Mouse (Mus musculus) intestine, postnatal 0 days (tissue): ENCODE results near the gene Itga5. TPM values are rescaled to one million over a fixed set of nuclear protein-coding genes. Genes with fewer than 3 reads are reported as not detected.

ENCODE experiments used
- ATAC-seq: fragments of 200-750 bp; cut with Nextera tagmentation; 2 replicates; pipeline ENCODE4 v1.8.0; 2017; ENCODE audit warnings: mild to moderate bottlenecking, moderate TSS enrichment, moderate library complexity
- H3K27ac ChIP-seq: fragments of 300-500 bp; sonication (generic); 2 replicates; pipeline ENCODE4 v1.5.1; 2014; ENCODE audit warnings: mild to moderate bottlenecking, low read depth, low read length, moderate library complexity
- H3K27me3 ChIP-seq: fragments of 300-500 bp; sonication (generic); replicated peaks from 2 replicates; pipeline ENCODE4 v1.6.1; 2014; ENCODE audit warnings: low read length, mixed read lengths; ENCODE audit not compliant: control insufficient read depth, insufficient read depth
- H3K36me3 ChIP-seq: fragments of 300-500 bp; sonication (generic); 2 replicates; pipeline ENCODE4 v1.6.1; 2014; ENCODE audit warnings: mild to moderate bottlenecking, moderate library complexity; ENCODE audit not compliant: control insufficient read depth, insufficient read depth
- H3K4me1 ChIP-seq: fragments of 300-500 bp; sonication (generic); replicated peaks from 2 replicates; pipeline ENCODE4 v1.6.1; 2014; ENCODE audit warnings: antibody characterized with exemption, low read length, mixed read lengths; ENCODE audit not compliant: control insufficient read depth, insufficient read depth
- H3K4me2 ChIP-seq: fragments of 300-500 bp; sonication (generic); replicated peaks from 2 replicates; pipeline ENCODE4 v1.6.1; 2014; ENCODE audit warnings: low read depth, mild to moderate bottlenecking, moderate library complexity
- H3K4me3 ChIP-seq: fragments of 300-500 bp; sonication (generic); 2 replicates; pipeline ENCODE4 v1.5.1; 2014; ENCODE audit warnings: low read depth, low read length
- H3K9ac ChIP-seq: fragments of 300-500 bp; sonication (generic); 2 replicates; pipeline ENCODE4 v1.6.1; 2014; ENCODE audit warnings: mild to moderate bottlenecking, low read depth, low read length
- H3K9me3 ChIP-seq: fragments of 300-500 bp; sonication (generic); 2 replicates; pipeline ENCODE4 v1.6.1; 2016; ENCODE audit warnings: mixed run types; ENCODE audit not compliant: control insufficient read depth
- CTCF ChIP-seq: sonication (generic); IDR thresholded peaks from 2 replicates; pipeline ENCODE4 v1.5.1; 2016; ENCODE audit warnings: low read depth, mild to moderate bottlenecking, control low read depth, antibody characterized with exemption, moderate library complexity
- WGBS: fragments of 180-500 bp; shearing (Covaris S2); extraction: QIAGEN DNeasy Blood & Tissue Kit; methylation state at CpG from one replicate; pipeline ENCODE4 v1.1.7; 2014; 5-methylcytosine and 5-hydroxymethylcytosine counted together
- polyA plus RNA-seq: library from polyadenylated mRNA; unstranded; fragments of >200 nt; fragmentation: Nextera tagmentation; extraction: Ambion mirVana; gene quantifications from 2 replicates; pipeline ENCODE4 v1.2.1, GENCODE M21; 2015

Gene Itga5
- polyA plus RNA-seq, 1 experiment from 2014 or later: 25.0 TPM

DNA sequence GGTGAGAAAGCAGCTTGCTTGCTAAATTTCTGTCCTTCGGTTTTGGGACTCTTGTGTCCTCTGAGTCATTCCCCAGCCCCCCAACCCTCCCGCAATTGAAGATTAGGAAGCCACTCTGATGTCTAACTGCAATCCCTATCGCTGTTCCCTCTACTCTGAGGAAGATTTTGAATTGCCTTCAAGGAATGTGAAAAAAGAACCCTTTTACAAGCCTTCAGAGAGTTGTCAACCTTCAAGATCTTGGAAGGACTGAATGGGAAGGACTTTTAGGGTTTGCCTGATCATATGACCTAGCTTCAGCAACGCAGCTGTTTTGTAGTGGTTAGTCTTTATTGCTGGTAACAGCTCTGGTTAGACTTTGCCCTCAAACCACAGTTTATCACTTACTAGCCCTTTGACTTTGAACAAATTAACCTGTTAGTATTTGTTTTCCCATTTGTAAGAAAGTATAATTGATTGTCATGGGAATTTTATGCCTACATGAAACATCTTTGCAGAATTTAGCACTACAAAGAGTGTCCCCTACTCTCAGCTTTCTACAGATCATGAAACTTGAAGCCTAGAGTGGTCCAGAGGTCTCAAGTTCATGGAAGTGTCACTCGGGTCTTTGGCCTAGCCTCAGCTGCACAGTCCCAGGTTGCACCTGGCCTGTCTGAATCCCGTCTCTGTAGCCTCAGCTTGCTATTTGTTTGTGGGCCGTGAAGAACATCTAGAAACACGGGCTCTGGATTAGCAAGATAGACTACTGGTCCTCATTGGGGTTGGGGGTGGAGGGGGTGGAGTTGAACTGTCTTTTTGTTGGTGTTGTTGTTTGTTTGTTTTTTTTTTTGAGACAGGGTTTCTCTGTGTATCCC lies 60.5 kb downstream of the Itga5 start:
- Histone ChIP-seq H3K36me3 (no peaks in the 10 kb centered on the region), H3K4me1 (peaks cover 16% of the 10 kb centered on the region), H3K27me3 (0 out of 2 replicates have a peak, but pooled peaks cover 2% of the 10 kb centered on the region), H3K9ac (peak overlapping the region; percentile 54), H3K9me3 (no peaks in the 10 kb centered on the region), H3K4me3 (peak overlapping the region; percentile 58), H3K4me2 (peak overlapping the region; percentile 85), H3K27ac (peak overlapping the region; percentile 96)
- WGBS: 17% methylated on average over 8 of the region's 8 CpGs
- TF ChIP-seq CTCF: no peak
- peak; percentile 70 for ATAC-seq

DNA sequence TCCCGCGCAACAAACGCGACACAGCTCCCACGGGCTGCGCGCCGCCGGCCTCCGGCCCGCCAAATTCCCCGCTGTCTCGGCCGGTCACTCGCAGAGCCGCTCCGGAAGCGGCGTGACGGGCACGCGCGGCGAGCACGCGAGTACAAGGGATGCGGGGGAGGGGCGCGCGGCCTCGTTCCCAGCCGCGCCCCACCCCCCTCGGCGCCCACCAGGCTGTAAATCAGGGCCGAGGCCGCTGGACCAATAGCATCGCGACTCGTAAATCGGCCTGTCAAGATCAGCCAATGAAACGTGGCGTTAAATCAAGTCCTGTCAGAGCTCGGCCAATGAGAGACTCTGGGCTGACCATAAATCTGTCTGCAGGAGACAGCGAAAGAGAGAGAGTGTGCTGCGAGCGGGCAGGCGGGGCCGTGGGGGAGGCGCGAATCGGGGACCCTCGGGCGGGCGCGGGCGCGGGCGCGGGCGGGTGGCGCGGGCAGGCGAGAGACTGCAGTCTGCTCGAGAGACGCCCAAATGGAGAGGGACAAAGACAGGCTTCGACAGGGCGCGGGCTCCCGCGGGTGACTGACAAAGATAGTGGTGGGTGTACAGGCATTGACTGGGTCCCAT lies 61.4 kb downstream of the Itga5 start:
- 0 out of 2 replicates have a peak, but pooled peaks cover 2% of the 10 kb centered on the region for H3K27me3 ChIP-seq
- H3K9me3 ChIP-seq: no peaks in the 10 kb centered on the region
- peak overlapping the region; percentile 85 for H3K4me2 ChIP-seq
- peak overlapping the region; percentile 58 for H3K4me3 ChIP-seq
- peak; percentile 90 for ATAC-seq
- H3K36me3 ChIP-seq: 0 out of 2 replicates have a peak, but pooled peaks cover 5% of the 10 kb centered on the region
- H3K27ac ChIP-seq: peak overlapping the region; percentile 96
- no peak for TF ChIP-seq CTCF
- peak overlapping the region; percentile 58 for H3K9ac ChIP-seq
- H3K4me1 ChIP-seq: peaks cover 16% of the 10 kb centered on the region
- WGBS: under 1% methylated on average over 69 of the region's 71 CpGs

DNA sequence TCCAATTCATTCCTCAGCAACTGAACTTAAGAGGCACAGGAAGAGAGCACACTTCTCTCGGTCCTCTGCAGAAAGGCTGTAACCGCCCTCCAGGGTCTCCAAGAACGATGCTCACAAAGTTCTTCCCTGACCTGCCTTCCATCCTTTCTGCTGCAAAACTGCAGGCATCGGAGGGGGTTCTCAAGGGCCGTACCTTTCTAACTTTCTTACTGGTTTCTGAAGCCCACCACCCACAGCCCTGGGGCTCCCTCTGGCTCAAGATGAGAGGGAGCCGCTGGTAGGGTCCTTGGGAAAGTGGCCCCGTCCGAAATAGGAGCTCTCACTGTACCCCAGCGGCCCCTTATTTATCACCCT lies 62.0 kb downstream of the Itga5 start:
- WGBS: under 1% methylated on average over 9 of the region's 9 CpGs
- Histone ChIP-seq H3K4me2 (peak overlapping the region; percentile 85), H3K4me3 (peak overlapping the region; percentile 58), H3K4me1 (peaks cover 16% of the 10 kb centered on the region), H3K36me3 (0 out of 2 replicates have a peak, but pooled peaks cover 6% of the 10 kb centered on the region), H3K9ac (peak overlapping the region; percentile 58), H3K27ac (peak overlapping the region; percentile 96), H3K9me3 (no peaks in the 10 kb centered on the region), H3K27me3 (0 out of 2 replicates have a peak, but pooled peaks cover 2% of the 10 kb centered on the region)
- TF ChIP-seq CTCF: no peak
- ATAC-seq: no peak

DNA sequence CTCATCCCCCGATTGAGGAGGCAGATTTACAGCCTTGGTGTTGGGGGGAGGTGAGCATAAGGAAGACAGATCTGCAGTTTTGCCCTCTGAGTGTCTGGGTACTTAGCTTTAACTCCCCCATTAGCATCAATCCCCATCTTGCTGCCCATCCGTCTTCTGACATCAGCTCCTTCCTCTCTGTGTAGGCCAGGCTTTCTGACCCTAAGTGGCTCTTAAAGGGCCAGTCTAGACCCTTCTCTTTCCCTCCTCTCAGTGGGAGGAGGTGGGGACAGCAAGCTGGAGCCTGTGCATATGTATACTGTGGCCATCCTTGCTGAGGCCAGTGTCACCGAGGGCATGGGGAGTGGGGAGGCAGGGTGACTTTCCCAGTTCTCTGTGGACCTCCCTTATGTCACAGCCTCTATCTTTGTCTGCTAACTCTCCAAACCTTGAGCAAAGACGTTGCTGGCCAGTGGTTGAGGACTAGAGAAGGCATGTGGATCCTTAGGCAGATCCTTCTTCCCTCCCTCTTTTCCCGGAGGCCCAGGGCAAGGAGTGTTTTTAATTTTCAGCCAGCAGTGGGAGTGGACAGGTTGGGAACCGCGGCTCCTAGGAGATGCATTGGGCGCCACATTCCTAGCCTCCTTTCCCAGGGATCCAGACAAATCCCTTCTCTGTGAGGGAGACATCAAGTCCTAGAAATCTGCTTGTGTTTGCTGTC lies 62.5 kb downstream of the Itga5 start:
- H3K4me1 ChIP-seq: peaks cover 16% of the 10 kb centered on the region
- peaks cover 9% of the 10 kb centered on the region for H3K36me3 ChIP-seq
- H3K9me3 ChIP-seq: no peaks in the 10 kb centered on the region
- no peak for TF ChIP-seq CTCF
- H3K4me2 ChIP-seq: peak overlapping the region; percentile 85
- H3K27ac ChIP-seq: peak overlapping the region; percentile 96
- 17% methylated on average over 8 of the region's 8 CpGs for WGBS
- no peak for ATAC-seq
- H3K4me3 ChIP-seq: peak overlapping the region; percentile 58
- H3K9ac ChIP-seq: peak overlapping the region; percentile 58
- 0 out of 2 replicates have a peak, but pooled peaks cover under 1% of the 10 kb centered on the region for H3K27me3 ChIP-seq

GRCm38 (mm10) chr15:103302341-103303021 lies 64.1 kb downstream of the Itga5 start:
- Histone ChIP-seq H3K27me3 (no peaks in the 10 kb centered on the region), H3K36me3 (peaks cover 24% of the 10 kb centered on the region), H3K27ac (no peak overlapping the region), H3K4me3 (no peak overlapping the region), H3K4me2 (no peak overlapping the region), H3K9me3 (no peaks in the 10 kb centered on the region), H3K9ac (no peak overlapping the region), H3K4me1 (peaks cover 16% of the 10 kb centered on the region)
- WGBS: 42% methylated on average over 6 of the region's 6 CpGs
- no peak for TF ChIP-seq CTCF
- no peak for ATAC-seq
